Mouse (Mus musculus) frontal cortex, adult (tissue): ENCODE results near the gene Pnmt.
A peak's percentile ranks its signal among the peaks of the same experiment; 100 is the strongest.

Experiments used
- ATAC-seq: cut with Nextera tagmentation; 2 replicates; pipeline ENCODE4 v1.9.2; 2017; ENCODE audit warnings: mild to moderate bottlenecking, moderate library complexity, mixed read lengths; ENCODE audit not compliant: low TSS enrichment

Gene Pnmt

DNA sequence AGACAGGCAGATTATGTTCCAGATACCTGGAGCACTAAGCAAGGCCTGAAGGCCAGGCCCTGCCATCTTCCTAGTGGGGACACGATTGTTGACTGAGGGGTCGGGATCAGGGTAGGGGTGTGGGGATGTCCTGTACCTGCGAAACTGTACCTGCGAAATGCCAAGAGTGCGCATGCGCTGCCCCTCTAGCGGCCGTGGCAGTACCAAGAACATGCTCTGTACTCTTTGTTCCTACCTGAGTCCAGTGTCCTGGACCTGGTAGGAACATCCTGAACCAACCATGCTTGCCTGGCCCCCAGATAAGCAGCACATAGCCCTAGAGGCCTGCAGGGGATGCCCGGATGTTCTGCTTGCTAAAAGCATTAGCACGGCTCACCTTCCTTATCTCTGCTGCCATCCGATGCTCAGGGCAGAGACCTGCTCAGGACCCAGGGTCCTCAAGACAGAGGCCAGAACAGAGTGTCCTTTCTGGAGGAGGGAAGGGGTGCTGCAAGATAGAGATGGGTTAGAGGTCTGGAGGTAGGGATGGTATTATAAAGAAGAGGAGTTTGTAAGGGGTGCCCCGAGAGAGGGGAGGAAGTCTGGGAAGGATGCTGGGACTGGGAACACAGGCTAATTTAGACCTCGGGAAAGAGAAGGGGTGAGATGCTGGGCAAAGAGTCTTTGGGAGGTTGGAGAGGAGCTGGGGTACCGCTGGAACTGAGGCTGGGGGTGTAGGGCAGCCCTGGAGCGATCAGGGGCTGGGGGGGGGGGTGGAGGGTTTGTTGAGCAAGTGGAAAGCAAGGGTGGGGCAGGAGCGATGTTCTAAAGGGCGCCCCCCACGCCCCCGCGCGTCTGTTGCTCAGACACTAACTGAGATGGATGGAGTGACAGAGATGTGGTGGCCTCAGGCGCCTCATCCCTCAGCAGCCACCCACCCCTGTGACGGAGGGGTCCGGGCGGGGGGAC, at the start of gene Pnmt:
TSS of gene Pnmt (plus strand) at position 813 of the 948 bp plus-strand sequence.
- ATAC-seq: no peak

DNA sequence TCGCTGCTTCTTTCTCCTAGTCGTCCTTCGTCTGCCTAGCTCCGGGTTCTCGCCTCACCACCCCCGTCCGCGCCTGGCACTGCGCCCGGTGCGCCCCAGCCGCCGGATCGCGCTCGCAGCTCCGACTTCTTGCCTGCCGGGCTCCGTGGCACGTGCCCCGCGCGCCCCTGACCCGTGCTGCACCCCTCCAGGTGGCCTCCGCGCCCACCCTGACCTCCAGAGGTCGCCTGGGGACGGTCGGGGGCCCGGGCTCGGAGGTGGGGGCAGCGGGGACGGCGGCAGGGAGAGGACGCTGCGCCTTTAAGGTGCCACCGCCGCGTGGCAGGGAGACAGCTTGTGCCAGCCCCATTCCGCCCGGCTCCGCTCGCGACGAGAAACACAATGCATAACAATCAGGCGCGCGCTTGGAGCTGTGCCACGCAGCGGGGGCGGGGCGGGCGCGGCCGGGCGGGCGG, 47.7 kb upstream of the Pnmt start:
- 0 out of 2 replicates have a peak, but pooled peaks have one; percentile 18 for ATAC-seq

DNA sequence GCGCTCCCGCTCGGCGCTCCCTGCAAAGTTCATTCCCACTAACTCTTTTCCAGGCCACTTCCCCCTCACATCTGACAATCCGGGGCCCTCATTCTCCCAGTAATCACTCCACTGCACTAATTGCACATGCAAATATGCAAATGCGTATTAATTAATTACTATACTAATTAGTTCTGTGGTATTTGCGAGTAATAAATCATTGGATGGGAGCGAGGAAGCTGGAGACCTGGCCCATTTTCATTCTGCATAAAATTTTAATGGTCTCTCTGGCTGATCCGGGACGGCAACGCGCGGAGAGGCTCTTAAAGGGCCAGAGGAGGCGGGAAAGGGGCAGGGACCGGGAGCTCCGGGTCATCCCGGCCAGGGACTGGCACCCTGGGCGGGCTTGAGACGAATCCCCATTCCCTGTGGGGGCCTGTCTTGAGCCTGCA, 47.2 kb upstream of the Pnmt start:
- ATAC-seq: no peak

DNA sequence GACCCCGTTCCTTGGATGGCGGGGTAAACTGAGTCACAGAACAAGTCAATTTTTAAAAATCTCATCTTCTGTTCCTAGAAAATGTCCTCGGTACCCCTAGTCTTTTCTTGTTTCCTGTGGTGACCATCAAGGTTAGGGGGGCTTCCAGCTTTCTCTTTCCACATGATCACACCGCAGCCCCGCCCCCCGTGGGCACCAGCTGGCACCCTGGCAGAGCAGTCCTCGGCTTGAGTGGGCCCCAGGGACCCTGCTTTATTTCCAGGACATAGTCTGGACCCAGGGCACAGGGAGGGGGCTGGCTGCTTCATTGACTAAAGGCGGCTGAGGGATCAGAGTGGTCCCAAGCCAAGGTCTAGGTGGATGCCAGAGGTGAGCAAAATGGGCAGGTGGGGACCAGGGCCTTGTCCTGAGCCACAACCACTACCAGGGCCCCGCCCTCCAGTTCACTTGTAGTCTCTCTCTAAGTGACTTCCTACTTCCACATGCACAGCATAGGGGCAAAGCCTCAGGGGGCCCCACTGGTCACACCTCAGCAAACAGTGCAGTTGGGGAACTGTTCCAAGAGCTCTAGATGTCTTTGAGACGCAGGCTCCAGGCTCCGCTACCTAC, 46.5 kb upstream of the Pnmt start:
- ATAC-seq: no peak

DNA sequence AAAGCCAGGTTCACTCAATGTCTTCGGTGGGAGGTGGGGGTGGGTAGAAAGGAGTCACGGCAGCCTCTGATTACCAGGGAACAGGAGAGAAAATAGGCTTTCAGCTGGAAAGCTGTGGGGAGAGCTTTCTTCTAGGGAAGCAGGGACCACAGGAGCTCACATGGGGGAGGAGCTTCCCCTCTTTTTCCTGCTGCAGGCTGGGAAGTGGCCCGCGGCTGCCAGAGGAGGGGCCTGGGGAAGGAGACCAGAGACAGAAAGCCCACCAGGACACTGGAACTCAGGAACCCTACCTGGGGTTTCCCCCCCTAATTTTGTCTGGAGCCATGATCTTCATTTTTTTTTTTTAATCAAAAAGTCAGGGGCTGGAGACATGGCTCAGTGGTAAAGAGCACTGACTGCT, 45.7 kb upstream of the Pnmt start:
- no peak for ATAC-seq

DNA sequence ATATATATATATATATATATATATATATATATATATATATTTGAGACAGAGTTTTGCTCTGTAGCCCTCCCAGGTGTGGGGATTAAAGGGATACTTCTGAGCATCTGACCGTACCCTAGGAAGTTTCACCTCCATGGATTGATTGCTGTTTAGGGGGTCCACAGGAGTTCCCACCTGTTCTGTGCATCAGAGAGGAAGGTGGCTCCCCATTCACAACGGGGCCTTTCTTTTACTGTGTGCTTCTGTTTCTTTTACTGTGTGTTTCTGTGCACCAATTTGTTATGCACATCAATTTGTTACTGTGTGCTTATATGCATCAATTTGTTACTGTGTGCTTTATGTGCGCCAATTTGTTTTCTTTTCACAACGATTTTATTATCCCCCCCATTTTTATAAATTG, 45.1 kb upstream of the Pnmt start:
- ATAC-seq: no peak

DNA sequence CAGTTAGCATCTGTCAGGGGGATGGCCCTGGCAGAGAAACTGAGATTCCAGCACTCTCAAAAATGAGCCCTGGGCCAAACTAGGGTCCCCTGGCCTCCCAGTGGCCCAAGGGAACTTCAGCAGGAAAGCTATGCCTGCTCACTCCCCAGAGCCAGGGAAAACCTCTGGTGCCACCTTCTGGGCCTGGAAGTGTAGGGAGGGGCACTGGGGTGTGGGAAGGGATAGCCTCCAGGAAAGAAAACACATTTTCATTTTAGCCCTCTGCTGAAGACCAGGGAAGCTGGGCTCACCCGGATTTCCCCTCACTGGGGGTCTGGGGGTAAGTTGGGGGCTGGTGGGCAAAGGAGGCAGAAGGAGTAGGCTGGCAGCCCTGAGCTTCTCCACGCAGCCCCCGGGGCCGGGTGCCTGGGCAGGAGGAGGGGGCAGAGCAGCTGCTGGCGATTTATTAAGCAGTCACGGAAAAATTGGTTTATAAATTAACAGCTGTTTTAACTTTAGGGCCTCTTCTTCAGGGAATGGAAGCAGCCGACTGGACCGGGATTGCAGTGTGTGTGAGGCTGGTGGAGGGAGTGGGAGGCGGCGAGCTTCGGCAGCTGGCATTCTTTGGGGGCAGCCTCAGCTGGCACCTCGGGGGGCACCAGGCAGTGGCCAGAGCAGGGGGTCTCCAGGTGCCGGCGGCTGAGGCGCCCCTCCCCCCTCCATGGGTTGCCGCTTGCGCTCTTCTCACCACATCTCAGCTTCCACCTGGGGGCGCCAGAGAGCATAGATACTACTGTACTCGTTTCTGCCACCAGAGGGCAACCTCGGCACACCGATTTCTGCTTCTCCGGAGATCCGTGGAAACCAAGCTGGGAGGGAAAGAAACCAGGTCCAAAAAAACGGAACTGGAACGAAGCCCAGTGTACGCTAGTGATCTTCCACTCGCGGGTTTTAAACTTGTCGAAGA, 44.0 kb upstream of the Pnmt start:
- ATAC-seq: peak; percentile 48; the same call in 1 of the 2 replicates

DNA sequence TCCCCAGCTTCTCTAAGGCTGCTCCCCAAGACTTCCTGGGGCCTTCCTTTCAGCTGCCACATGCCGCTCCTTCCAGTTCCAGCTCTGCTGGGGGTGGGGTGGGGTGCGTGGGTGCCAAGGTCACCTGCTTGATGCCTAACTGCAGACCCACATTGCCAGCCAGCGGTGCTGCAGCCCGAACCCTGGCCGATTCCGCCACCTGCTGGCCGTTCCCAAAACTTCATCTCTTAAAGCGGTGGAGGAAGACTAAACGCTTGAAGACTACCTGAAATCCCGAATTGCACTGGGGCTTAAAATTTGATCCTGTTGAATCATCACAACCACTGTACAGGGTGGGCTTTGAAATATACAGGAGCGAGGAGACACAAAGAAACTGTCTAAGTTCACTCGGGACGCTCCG, 41.0 kb upstream of the Pnmt start:
- ATAC-seq: 0 out of 2 replicates have a peak, but pooled peaks have one; percentile 5

DNA sequence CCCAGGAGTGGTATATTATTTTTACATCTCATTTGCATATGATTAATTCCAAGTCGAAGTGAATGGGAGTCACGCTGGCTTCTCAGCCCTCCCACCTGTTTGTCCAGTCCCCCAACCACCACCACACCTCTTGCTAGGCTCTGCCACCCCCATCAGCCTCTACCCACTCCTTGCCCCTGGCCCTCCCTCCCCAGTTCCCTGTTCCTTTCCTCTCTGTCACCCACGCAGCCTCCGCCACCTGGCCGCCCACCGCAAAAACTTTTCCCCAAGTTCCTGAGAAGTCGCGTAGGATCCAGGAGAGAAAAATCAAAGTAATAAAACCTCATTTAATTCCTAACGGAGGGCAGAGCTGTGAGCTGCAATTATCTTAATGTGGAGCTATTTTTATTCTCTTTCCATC, 40.1 kb upstream of the Pnmt start:
- ATAC-seq: no peak

DNA sequence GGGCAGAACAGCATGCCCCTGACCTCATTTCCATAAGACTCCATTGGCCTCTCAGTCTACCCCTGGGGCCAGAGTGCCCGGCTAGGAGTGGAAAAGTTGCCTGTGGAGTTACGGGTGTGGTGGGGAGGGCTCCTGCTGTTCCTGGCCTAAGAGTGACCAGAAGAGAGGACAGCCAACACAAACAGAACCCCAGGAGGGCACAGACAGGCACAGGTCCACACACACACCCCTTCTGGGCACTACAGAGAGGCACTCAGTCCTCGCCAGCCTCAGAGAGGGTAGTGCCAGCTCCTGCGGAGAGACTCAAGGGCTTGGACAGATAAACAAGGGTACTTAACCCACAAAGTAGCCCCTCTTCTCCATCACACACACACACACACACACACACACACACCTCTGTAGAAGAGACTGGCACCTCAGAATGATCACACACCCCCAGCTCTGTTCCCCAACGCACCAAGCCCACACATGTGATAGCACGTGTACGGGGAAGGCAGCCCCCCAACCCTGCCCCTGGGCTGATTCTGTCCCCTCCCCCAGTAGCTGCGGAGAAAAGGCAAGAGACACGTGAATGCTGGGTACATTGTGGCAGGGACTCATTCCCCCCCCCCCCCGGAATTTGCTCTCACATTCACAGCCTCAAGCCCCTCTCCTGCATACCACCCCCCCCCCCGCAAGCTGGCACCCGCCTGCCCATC, 38.7 kb upstream of the Pnmt start:
- ATAC-seq: no peak

DNA sequence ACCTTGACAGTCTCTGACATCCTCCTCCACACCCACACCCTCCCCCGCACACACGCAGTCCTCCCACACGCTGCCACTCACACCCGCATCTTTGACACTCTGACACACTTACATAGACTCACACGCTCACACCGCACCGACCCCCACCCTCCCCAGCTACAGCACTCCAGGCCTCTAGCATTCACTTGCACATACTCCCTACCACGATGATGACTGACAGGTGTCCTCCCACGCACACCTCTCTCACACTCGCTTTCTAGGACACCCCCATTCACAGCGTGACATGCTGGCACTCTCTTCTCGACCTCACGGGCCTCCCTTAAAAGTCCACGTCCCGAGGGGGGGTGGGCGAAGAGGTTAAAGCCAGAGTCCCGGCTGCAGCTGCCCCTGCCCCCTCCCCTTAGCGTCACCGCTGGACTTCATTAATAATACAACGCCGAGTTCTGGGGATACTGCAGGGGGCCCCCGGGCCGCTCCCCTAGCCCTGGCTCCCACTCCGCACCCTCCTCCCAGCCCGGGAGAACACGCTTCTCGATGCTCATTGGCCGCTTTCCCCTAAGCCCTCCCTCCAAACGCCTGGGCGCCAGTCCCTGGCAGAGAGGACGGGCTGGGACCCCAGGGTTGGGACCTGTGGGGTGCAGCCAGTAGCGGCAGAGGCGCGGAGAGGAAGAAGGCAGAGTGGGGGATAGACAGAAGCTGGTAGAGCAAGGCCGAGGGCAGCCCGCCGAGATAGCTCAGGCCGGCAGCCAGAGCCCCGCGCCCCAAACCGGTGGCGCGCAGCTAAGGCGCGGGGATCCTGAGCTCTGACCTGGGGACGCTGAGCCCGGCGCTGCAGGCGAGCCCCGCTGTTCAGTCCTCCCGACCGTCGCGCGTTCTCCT, 37.9 kb upstream of the Pnmt start, which contains the start of gene Ppp1r1b:
TSS of gene Ppp1r1b (plus strand) at position 322 of the 879 bp plus-strand sequence.
- ATAC-seq: peak; percentile 67

DNA sequence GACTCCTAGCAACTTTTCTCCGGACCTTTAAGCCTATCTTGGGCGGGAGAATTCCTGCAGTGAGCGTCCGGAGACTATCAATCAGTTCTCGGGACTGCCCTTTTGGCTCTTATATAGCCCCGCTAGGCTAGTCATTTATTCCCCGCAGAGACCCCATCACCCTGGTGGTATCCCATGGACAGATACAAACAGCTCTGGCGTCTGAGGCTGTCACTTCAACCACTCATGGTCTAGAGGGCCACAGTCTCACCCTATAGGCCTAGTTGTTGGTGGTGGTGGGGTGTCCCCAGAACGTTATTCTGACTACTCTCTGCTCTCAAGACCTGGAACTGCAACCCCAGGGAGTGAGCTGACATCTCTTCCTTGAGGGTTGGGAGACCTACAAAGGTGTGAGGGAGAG, 36.9 kb upstream of the Pnmt start:
- ATAC-seq: no peak

DNA sequence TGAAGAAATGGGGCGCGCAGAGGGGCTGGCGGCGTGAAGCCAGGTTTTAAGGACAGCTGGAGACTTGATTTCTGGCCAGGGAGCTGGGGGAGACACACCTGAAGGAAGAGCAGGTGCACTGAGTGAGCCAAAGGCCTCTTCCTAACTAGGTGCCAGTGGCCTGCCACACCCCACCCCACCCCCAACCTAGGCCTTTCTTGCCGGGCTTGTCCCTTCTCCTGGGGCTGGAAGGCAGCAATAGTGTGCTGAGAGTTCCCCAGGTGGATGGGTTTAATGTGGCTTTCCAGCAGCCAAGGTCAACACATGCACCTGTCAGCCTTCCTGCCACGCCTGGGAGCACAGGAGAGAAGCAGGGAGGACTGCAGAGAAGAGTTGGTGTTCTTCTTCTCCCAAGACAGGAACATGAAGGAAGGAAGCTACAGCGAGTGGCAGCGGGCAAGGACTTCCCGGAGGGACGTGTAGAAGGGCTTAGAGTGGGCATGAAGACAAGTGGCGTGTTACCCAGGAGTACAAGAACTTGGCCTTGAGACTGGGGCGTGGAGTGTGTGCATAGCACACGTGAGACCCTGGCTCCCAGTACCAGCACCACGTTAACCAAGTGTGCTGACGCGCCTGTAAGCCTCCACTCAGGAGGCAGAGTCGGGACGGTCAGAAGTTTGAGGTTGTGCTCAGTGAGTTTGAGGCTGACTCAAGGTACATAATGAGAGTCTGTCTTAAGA, 33.8 kb upstream of the Pnmt start:
- no peak for ATAC-seq

DNA sequence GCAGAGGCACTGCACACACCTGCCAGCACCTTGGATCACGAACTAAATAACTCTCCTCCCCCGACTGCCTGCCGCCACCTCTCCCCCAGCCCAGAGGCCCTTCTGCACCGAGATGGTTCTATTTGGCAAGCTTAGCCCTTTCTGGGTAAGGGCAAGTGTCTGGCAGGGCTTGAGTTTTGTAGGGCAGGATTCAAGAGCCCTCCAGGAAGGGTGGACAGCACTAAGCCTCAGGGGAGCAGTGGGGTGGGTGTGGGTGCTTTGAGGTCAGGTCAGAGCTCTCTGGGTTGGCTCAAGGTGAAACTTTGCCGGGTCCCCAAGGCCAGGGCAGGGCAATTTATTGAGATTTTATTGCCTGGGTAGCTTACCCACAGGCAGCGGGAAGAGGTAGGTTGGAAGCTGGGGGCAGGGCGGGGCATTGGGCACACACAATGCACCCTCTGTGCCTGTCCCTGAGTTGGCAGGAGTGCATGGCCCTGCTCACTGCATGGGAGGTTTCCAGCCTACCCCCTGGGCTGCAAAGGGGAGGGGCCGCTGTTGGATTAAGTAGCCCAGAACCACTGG, 32.5 kb upstream of the Pnmt start:
- ATAC-seq: 0 out of 2 replicates have a peak, but pooled peaks have one; percentile 17

DNA sequence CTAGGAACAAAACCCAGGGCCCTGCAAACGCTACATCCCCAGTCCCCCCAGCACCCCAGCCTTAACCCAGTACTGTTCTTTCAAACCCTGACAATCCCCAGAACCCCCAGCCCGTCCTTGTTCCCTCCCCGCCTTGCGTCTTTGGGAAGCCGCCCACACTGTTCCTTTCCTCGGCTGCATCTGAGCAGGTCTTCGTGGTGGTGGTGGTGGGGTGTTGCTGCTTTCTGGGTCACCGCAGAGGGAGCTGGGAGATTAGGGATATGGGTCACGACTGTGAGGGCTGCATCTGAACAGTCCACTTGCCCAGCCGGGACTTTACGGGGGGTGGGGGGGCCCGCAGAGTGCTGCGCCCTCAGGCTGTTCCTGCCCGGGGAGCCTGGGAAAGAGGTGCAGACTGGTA, 31.8 kb upstream of the Pnmt start:
- peak; percentile 50 for ATAC-seq

DNA sequence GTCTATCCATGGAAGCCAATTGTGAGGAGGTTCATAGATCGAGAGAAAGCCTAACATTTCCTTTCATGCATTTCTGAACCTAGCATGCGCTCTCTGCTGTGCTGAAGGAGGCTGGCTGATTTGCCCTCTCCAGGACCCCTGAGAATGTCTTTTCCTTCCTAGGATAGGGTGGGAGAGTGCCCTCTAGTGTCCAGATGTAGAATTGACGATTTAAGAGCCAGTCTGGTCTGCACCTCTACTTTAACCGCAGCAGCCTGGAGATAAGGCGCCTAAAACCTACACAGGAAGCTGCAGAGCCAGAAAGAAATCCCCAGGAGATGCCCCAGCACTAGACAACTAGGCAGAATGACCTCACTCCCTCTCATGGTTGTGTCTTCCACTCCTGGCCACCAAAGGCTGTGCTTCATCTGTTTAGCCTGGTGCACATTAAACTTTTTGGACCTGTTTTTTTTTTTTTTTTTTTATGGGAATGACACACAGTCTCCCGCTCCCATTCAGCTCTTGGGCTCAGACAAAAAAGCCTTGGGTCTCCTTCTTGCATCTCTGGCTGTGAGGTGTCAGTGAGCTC, 30.4 kb upstream of the Pnmt start:
- 0 out of 2 replicates have a peak, but pooled peaks have one; percentile 8 for ATAC-seq

DNA sequence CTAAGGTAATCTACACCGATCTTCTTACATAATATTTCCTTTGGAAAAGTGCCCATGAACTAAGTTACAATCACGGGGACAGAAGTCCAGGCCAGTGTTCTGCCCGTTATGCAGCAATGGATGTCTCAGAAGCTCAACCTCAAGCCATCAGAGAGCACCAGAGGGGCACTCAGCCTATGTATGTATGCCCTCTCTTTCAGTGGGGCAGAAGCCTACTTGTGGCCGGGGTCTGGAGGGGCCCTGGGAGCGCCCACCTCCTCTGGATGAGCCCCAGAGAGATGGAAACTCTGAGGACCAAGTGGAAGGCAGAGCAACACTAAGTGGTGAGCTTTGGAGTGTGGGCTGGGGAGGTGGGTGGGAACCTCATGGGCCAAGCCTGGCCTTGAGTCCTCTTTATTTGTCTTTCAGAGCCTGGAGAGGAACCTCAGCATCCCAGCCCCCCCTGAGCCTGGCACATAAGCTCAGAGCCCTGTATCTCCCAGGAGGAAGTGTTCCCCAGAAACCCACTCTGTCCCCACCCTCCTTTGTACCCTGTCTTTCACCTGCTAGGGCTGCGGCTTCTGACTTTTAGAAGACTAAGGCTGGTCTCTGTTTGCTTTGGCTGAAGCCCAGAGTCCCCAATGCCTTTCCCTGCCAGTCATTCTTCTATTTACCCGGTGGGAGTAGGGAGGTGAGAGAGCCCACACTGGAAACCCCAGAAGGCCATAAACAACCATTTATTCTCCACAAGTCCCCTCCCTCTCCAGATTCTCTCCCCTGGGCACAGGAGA, 29.4 kb upstream of the Pnmt start:
- no peak for ATAC-seq
